Mouse (Mus musculus) CH12.LX (cell line): ENCODE results near the gene Slc9a9. TPM values are rescaled to one million over a fixed set of nuclear protein-coding genes. Genes with fewer than 3 reads are reported as not detected.

Source experiments
- DNase-seq: peaks from one replicate; pipeline ENCODE4 v3.0.0-alpha.2; 2013; ENCODE audit errors: extremely low read depth
- H3K27ac ChIP-seq: 2 replicates; pipeline ENCODE4 v1.5.1; 2012; ENCODE audit warnings: low read depth, mild to moderate bottlenecking, control low read depth, moderate library complexity; ENCODE audit not compliant: insufficient read depth
- H3K27me3 ChIP-seq: replicated peaks from 2 replicates; pipeline ENCODE3; 2012; ENCODE audit warnings: inconsistent platforms
- H3K36me3 ChIP-seq, 2 experiments: replicated peaks in 1 of 2; 2 replicates each; pipeline versions ENCODE3 to v1.6.1; 2012; ENCODE audit warnings: inconsistent platforms in 1 of 2, low read length in 1 of 2, mild to moderate bottlenecking in 1 of 2, mixed read lengths in 1 of 2, moderate library complexity in 1 of 2; ENCODE audit not compliant: control insufficient read depth in 1 of 2, insufficient read depth in 1 of 2
- H3K4me1 ChIP-seq, 2 experiments: 2 replicates each; pipeline ENCODE4 v1.6.1; 2012; ENCODE audit warnings: inconsistent platforms in 1 of 2, moderate library complexity in 1 of 2; ENCODE audit not compliant: insufficient read depth in 2 of 2, control insufficient read depth in 1 of 2
- H3K4me2 ChIP-seq: 2 replicates; pipeline ENCODE4 v1.6.1; 2012; ENCODE audit warnings: low read depth, mild to moderate bottlenecking, control low read depth; ENCODE audit not compliant: poor library complexity, insufficient read depth, severe bottlenecking
- H3K4me3 ChIP-seq, 3 experiments: fragments of 150-350 bp in 1 of 3; sonication (generic) in 1 of 3; replicated peaks in 1 of 3; 2 replicates each; pipeline versions ENCODE3 to v1.5.1; 2011 to 2012; ENCODE audit warnings: low read depth in 2 of 3, low read length in 2 of 3, mild to moderate bottlenecking in 2 of 3, moderate library complexity in 2 of 3, control low read depth in 1 of 3, improper control_type of control experiment in 1 of 3, inconsistent platforms in 1 of 3, mixed read lengths in 1 of 3; ENCODE audit not compliant: poor library complexity in 1 of 3
- H3K79me2 ChIP-seq: replicated peaks from 2 replicates; pipeline ENCODE4 v1.6.1; 2012; ENCODE audit warnings: mild to moderate bottlenecking, moderate library complexity; ENCODE audit not compliant: control insufficient read depth, poor library complexity, insufficient read depth, severe bottlenecking; ENCODE audit errors: extremely low read depth
- H3K9ac ChIP-seq: 2 replicates; pipeline ENCODE4 v1.6.1; 2012; ENCODE audit warnings: low read depth, mild to moderate bottlenecking, control low read depth, moderate library complexity; ENCODE audit not compliant: insufficient read depth
- H3K9me3 ChIP-seq: replicated peaks from 2 replicates; pipeline ENCODE3; 2012; ENCODE audit warnings: low read length, inconsistent platforms, mixed read lengths
- BHLHE40 ChIP-seq: IDR thresholded peaks from 2 replicates; pipeline ENCODE4 v1.6.1; 2011; ENCODE audit warnings: mild to moderate bottlenecking, low read depth, low read length, improper control_type of control experiment
- CHD1 ChIP-seq: IDR thresholded peaks from 2 replicates; pipeline ENCODE4 v1.6.1; 2012; ENCODE audit warnings: low read depth, low read length, improper control_type of control experiment, inconsistent platforms
- CHD2 ChIP-seq: IDR thresholded peaks from 2 replicates; pipeline ENCODE4 v1.6.1; 2011; ENCODE audit warnings: low read length, improper control_type of control experiment
- CTCF ChIP-seq, 2 experiments: IDR thresholded peaks in 1 of 2; conservative IDR thresholded peaks in 1 of 2; 2 replicates each; pipeline ENCODE4 v1.5.1; 2011 to 2012; ENCODE audit warnings: low read depth in 2 of 2, low read length in 2 of 2, improper control_type of control experiment in 1 of 2, inconsistent platforms in 1 of 2, mild to moderate bottlenecking in 1 of 2, moderate library complexity in 1 of 2
- E2F4 ChIP-seq: IDR thresholded peaks from 2 replicates; pipeline ENCODE4 v1.6.1; 2011; ENCODE audit warnings: low read depth, low read length, improper control_type of control experiment; ENCODE audit not compliant: insufficient replicate concordance
- EP300 ChIP-seq: IDR thresholded peaks from 2 replicates; pipeline ENCODE4 v1.6.1; 2011; ENCODE audit warnings: low read length, improper control_type of control experiment
- GABPA ChIP-seq: IDR thresholded peaks from 2 replicates; pipeline ENCODE4 v1.6.1; 2012; ENCODE audit warnings: low read depth, low read length, improper control_type of control experiment, inconsistent platforms; ENCODE audit not compliant: insufficient replicate concordance
- HCFC1 ChIP-seq: IDR thresholded peaks from 2 replicates; pipeline ENCODE4 v1.6.1; 2012; ENCODE audit warnings: low read depth, mild to moderate bottlenecking, inconsistent platforms, low read length, improper control_type of control experiment
- JUN ChIP-seq: IDR thresholded peaks from 2 replicates; pipeline ENCODE4 v1.6.1; 2011; ENCODE audit warnings: low read depth, mild to moderate bottlenecking, low read length, improper control_type of control experiment, moderate library complexity; ENCODE audit not compliant: insufficient read depth
- JUND ChIP-seq: conservative IDR thresholded peaks from 2 replicates; pipeline ENCODE4 v1.6.1; 2011; ENCODE audit warnings: low read depth, low read length, improper control_type of control experiment
- KAT2A ChIP-seq: IDR thresholded peaks from 2 replicates; pipeline ENCODE4 v1.6.1; 2012; ENCODE audit warnings: low read length, improper control_type of control experiment, inconsistent platforms; ENCODE audit not compliant: insufficient replicate concordance
- MAZ ChIP-seq: IDR thresholded peaks from 2 replicates; pipeline ENCODE4 v1.6.1; 2012; ENCODE audit warnings: low read depth, mild to moderate bottlenecking, inconsistent platforms, low read length, improper control_type of control experiment, moderate library complexity
- MEF2A ChIP-seq: IDR thresholded peaks from 2 replicates; pipeline ENCODE4 v1.6.1; 2014; ENCODE audit warnings: low read depth, mild to moderate bottlenecking, inconsistent platforms, low read length, improper control_type of control experiment, borderline replicate concordance
- MXI1 ChIP-seq: IDR thresholded peaks from 2 replicates; pipeline ENCODE4 v1.6.1; 2011; ENCODE audit warnings: mild to moderate bottlenecking, low read depth, low read length, improper control_type of control experiment
- MYC ChIP-seq: IDR thresholded peaks from 2 replicates; pipeline ENCODE4 v1.6.1; 2011; ENCODE audit warnings: low read depth, mild to moderate bottlenecking, improper control_type of control experiment, low read length
- NRF1 ChIP-seq: IDR thresholded peaks from 2 replicates; pipeline ENCODE4 v1.6.1; 2014; ENCODE audit warnings: low read depth, mild to moderate bottlenecking, inconsistent platforms, low read length, improper control_type of control experiment, moderate library complexity
- PAX5 ChIP-seq: IDR thresholded peaks from 2 replicates; pipeline ENCODE4 v1.6.1; 2012; ENCODE audit warnings: low read length, inconsistent platforms, mixed read lengths
- POLR2A ChIP-seq: IDR thresholded peaks from 2 replicates; pipeline ENCODE4 v1.6.1; 2011; ENCODE audit warnings: low read depth, mild to moderate bottlenecking, improper control_type of control experiment, low read length
- POLR2AphosphoS2 ChIP-seq: IDR thresholded peaks from 2 replicates; pipeline ENCODE4 v1.6.1; 2011; ENCODE audit warnings: low read depth, low read length, improper control_type of control experiment
- RCOR1 ChIP-seq: conservative IDR thresholded peaks from 2 replicates; pipeline ENCODE4 v1.6.1; 2012; ENCODE audit warnings: low read depth, mild to moderate bottlenecking, inconsistent platforms, low read length, improper control_type of control experiment
- SIN3A ChIP-seq: IDR thresholded peaks from 2 replicates; pipeline ENCODE4 v1.6.1; 2012; ENCODE audit warnings: low read length, improper control_type of control experiment, inconsistent platforms
- TBP ChIP-seq: conservative IDR thresholded peaks from 2 replicates; pipeline ENCODE4 v1.6.1; 2011; ENCODE audit warnings: low read depth, low read length, improper control_type of control experiment
- TCF12 ChIP-seq: IDR thresholded peaks from 2 replicates; pipeline ENCODE4 v1.6.1; 2014; ENCODE audit warnings: low read depth, mild to moderate bottlenecking, inconsistent platforms, low read length, improper control_type of control experiment
- UBTF ChIP-seq: IDR thresholded peaks from 2 replicates; pipeline ENCODE4 v1.6.1; 2012; ENCODE audit warnings: low read depth, mild to moderate bottlenecking, inconsistent platforms, low read length, improper control_type of control experiment, moderate library complexity
- USF2 ChIP-seq: conservative IDR thresholded peaks from 2 replicates; pipeline ENCODE4 v1.6.1; 2011; ENCODE audit warnings: low read depth, low read length, improper control_type of control experiment
- ZC3H11A ChIP-seq: IDR thresholded peaks from 2 replicates; pipeline ENCODE4 v1.6.1; 2012; ENCODE audit warnings: low read depth, mild to moderate bottlenecking, inconsistent platforms, low read length, improper control_type of control experiment
- ZKSCAN1 ChIP-seq: IDR thresholded peaks from 2 replicates; pipeline ENCODE4 v1.6.1; 2012; ENCODE audit warnings: low read depth, inconsistent platforms, low read length, improper control_type of control experiment, borderline replicate concordance
- ZMIZ1 ChIP-seq: IDR thresholded peaks from 2 replicates; pipeline ENCODE4 v1.6.1; 2012; ENCODE audit warnings: low read depth, mild to moderate bottlenecking, inconsistent platforms, low read length, improper control_type of control experiment
- ZNF384 ChIP-seq: IDR thresholded peaks from 2 replicates; pipeline ENCODE4 v1.6.1; 2012; ENCODE audit warnings: low read depth, low read length, improper control_type of control experiment, inconsistent platforms
- dilution Hi-C: fragments of 300-500 bp; cut with MboI; formaldehyde crosslinking; loops from 2 replicates; pipeline ENCODE4 v1.14.3; 2020; ENCODE audit warnings: low sequenced_read_pairs; ENCODE audit not compliant: extremely low pct_unique_long_range_greater_than_20kb, extremely low pct_ligation_motif_present
- in situ Hi-C: fragments of 300-500 bp; cut with MboI; formaldehyde crosslinking; loops from 3 replicates; pipeline ENCODE4 v1.14.3; 2019; ENCODE audit warnings: low sequenced_read_pairs, low pct_ligation_motif_present, low pct_unique_long_range_greater_than_20kb, mixed read lengths
- polyA plus RNA-seq: library from polyadenylated mRNA; unstranded; fragments of >175 nt; gene quantifications from 2 replicates; pipeline ENCODE4 v1.2.1, GENCODE M21; 2012; ENCODE audit warnings: low read depth; ENCODE audit not compliant: insufficient read length
- total RNA-seq, 2 experiments: library from RNA; depleted of rRNA; stranded (reverse); fragments of 300-350 nt in 1 of 2; fragments of >200 nt in 1 of 2; gene quantifications; 2 replicates each; pipeline ENCODE4 v1.2.3; 2012 to 2014

Gene Slc9a9
- total and polyA plus RNA-seq, 3 experiments, result not detected

DNA sequence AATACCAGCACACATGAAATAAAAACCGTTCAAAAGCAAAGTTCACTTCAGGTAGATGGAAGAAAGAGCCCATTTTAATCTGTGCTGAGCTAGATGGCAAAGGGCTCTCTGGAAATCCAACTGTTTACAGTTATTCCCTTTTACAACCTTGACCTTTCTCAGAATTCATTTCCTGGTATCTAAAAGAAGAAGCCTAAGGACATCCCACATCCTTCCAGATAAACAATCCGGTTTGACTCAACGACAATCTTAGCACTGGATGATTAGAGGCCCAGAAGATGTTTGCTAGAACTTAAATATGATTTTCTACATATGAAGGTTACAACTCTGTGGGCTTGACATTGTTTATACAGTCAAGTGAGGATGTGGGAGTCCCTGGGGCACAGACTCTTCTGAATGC lies 516.1 kb downstream of the Slc9a9 start:
- Histone ChIP-seq H3K36me3 (no peaks in the 10 kb centered on the region), H3K79me2 (no peaks in the 10 kb centered on the region), H3K27me3 (no peaks in the 10 kb centered on the region), H3K9me3 (peaks cover 20% of the 10 kb centered on the region), H3K4me1 (no peaks in the 10 kb centered on the region), H3K27ac (no peak overlapping the region), H3K4me2 (no peak overlapping the region), H3K4me3 (no peak overlapping the region), H3K9ac (no peak overlapping the region)
- no peak for DNase-seq
- dilution Hi-C loops, result no loop called here
- in situ Hi-C loops, result no loop called here
- TF ChIP-seq HCFC1, result no peak
- no peak for TF ChIP-seq ZMIZ1
- TF ChIP-seq EP300, result no peak
- TF ChIP-seq USF2, result no peak
- no peak for TF ChIP-seq UBTF
- TF ChIP-seq TBP, result no peak
- no peak for TF ChIP-seq CTCF (conservative IDR thresholded peaks at IDR 0.05 in 1 of 2, IDR thresholded peaks at IDR 0.05 in 1 of 2; ENCODE audit: low read depth in 2 of 2, low read length in 2 of 2)
- TF ChIP-seq BHLHE40, result no peak
- no peak for TF ChIP-seq CHD1
- no peak for TF ChIP-seq CHD2
- no peak for TF ChIP-seq MXI1
- no peak for TF ChIP-seq KAT2A
- TF ChIP-seq ZNF384, result no peak
- no peak for TF ChIP-seq NRF1
- no peak for TF ChIP-seq ZKSCAN1
- TF ChIP-seq POLR2A, result no peak
- TF ChIP-seq POLR2AphosphoS2, result no peak
- TF ChIP-seq MAZ, result no peak

DNA sequence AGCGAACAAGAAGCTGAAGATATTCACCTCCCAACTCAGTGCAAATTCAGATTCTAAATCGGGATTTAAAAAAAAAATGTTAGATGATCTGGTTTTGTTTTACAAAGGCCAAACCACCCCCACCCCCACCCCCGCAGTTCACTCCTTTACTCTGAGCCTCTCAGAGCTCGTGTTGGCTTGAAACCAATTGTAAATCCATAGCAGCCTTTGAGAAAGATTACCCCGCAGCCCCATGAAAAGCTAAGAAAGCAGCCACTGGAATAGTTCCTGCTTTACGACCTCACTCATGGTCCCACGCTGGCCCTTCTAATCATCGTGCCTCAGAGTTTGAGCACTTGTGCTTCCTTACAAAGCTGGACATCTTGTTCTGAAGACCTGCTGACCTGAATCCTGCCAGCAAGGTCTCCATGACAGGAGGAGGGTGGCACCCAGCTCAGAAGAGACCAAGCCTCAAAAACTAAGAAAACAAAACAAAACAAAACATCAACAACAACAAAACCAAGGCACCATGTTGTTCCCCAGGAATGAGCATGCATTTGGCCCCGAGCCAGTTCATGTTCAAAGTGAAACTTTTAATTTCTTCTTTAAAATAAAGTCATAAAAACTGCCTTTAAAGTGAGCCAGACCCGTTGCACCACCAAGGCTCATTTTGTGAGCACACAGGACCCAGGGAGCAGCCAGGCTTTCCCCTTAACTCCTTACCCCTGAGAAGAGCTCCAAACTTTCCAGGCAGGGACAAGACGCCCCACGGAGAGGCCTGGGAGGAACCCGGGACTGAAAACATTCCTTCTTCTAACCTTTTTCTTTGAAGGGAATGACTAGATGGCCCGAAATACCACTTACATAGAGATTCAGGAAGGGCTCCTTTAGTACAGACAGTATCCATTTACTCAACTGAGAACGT lies 516.9 kb downstream of the Slc9a9 start:
- no peak overlapping the region for H3K4me3 ChIP-seq
- H3K9me3 ChIP-seq, result peaks cover 18% of the 10 kb centered on the region
- dilution Hi-C loops (no loop called here), in situ Hi-C loops (no loop called here)
- TF ChIP-seq MYC (no peak), HCFC1 (no peak), MEF2A (no peak), UBTF (no peak), ZMIZ1 (no peak), POLR2A (no peak), RCOR1 (no peak), PAX5 (no peak), TCF12 (no peak), JUN (no peak), E2F4 (no peak), JUND (no peak), ZC3H11A (no peak), GABPA (no peak), USF2 (no peak), SIN3A (no peak)
- no peak overlapping the region for H3K27ac ChIP-seq
- no peaks in the 10 kb centered on the region for H3K4me1 ChIP-seq
- DNase-seq, result no peak
- H3K79me2 ChIP-seq, result no peaks in the 10 kb centered on the region
- H3K27me3 ChIP-seq, result no peaks in the 10 kb centered on the region
- H3K36me3 ChIP-seq, result no peaks in the 10 kb centered on the region
- no peak overlapping the region for H3K4me2 ChIP-seq
- H3K9ac ChIP-seq, result no peak overlapping the region
